Mouse (Mus musculus) kidney, adult 2 months (tissue): ENCODE data around the gene Sytl1. TPM values are rescaled to one million over a fixed set of nuclear protein-coding genes. Genes with fewer than 3 reads are reported as not detected.

Experiments used
- DNase-seq: peaks from one replicate; pipeline ENCODE4 v3.0.0; 2021
- H3K27ac ChIP-seq: fragments of 200-500 bp; 2 replicates; pipeline ENCODE4 v1.5.1; 2012; ENCODE audit warnings: low read depth, low read length, control low read depth, inconsistent platforms; ENCODE audit not compliant: insufficient read depth
- H3K27me3 ChIP-seq: fragments of 200-500 bp; replicated peaks from 2 replicates; pipeline ENCODE4 v1.6.1; 2012; ENCODE audit warnings: mild to moderate bottlenecking, moderate library complexity, low read length, inconsistent platforms; ENCODE audit not compliant: control insufficient read depth, insufficient read depth
- H3K36me3 ChIP-seq: fragments of 200-500 bp; 2 replicates; pipeline ENCODE4 v1.6.1; 2012; ENCODE audit warnings: mild to moderate bottlenecking, moderate library complexity, low read length, inconsistent platforms; ENCODE audit not compliant: control insufficient read depth, insufficient read depth
- H3K4me1 ChIP-seq: fragments of 200-500 bp; 2 replicates; pipeline ENCODE4 v1.6.1; 2011; ENCODE audit warnings: low read length; ENCODE audit not compliant: control insufficient read depth, insufficient read depth
- H3K4me3 ChIP-seq: fragments of 200-500 bp; 2 replicates; pipeline ENCODE4 v1.5.1; 2011; ENCODE audit warnings: mild to moderate bottlenecking, low read depth, low read length, control low read depth; ENCODE audit not compliant: insufficient read depth
- CTCF ChIP-seq: fragments of 200-500 bp; conservative IDR thresholded peaks from 2 replicates; pipeline ENCODE4 v1.5.1; 2011; ENCODE audit warnings: low read depth, mild to moderate bottlenecking, control low read depth, low read length, moderate library complexity, mixed read lengths; ENCODE audit not compliant: insufficient read depth, insufficient read length
- POLR2A ChIP-seq: fragments of 200-500 bp; IDR thresholded peaks from one replicate; pipeline ENCODE4 v1.6.1; 2011; ENCODE audit warnings: low read depth, low read length, control low read depth
- WGBS: fragments of 180-500 bp; shearing (Covaris S2); methylation state at CpG from one replicate; pipeline ENCODE4 v1.1.7; 2018; 5-methylcytosine and 5-hydroxymethylcytosine counted together
- polyA plus RNA-seq: library from polyadenylated mRNA; depleted of rRNA; stranded (reverse); fragments of >200 nt; gene quantifications from 2 replicates; pipeline ENCODE4 v1.2.3, GENCODE M21; 2012

Sytl1 gene
- polyA plus RNA-seq, 1 experiment = 5.9 TPM

DNA sequence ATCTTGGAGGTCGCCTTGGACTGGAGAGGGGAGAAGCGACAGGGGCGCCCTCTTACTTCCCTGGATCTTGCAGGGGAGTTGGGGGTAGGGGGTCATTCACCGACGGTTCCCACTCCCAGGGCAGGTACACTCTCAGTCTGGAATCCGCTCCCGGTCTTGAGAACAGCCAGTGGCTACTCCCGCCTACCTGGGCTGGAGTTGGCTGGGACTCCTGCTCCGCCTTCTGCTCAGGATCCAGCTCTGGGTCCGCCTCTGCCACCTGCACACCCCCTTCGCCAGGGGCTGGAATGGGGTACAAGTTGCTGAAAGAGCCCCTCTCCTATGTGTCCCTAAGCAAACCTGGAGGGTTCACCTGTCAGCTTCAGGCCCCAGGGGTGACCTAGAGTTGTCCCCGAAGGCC is 5.7 kb downstream of the Sytl1 start:
- TF ChIP-seq CTCF = no peak
- TF ChIP-seq POLR2A = no peak
- Histone ChIP-seq H3K4me3 (no peak overlapping the region), H3K4me1 (peaks cover 5% of the 10 kb centered on the region; the same call in 1 of the 2 replicates), H3K36me3 (no peaks in the 10 kb centered on the region), H3K27ac (no peak overlapping the region), H3K27me3 (no peaks in the 10 kb centered on the region)
- peak; percentile 66 for DNase-seq
- 41% methylated on average over 12 of the region's 12 CpGs for WGBS

DNA sequence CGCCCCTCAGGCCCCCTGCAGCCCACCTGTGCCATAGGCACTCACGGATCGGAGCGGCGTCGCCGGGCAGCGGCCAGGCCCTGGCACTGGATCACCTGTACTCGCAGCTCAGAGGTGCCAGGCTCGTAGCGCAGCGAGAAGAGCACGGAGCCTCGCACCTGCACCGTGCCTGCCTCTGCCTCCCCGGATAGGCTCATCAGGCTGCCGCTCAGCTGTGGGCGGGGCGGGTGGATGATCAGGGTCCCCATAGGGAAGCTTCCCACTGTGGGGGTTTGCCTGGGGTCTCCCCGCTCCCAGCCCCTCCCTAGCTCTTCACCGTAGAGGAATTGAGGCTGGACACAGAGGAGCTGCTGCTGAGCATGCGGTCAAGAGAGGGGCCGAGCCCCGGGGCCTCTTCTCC is 6.1 kb downstream of the Sytl1 start:
- no peaks in the 10 kb centered on the region for H3K36me3 ChIP-seq
- H3K27me3 ChIP-seq = no peaks in the 10 kb centered on the region
- 0 out of 2 replicates have a peak overlapping the region, but pooled peaks have one; percentile 7 for H3K4me3 ChIP-seq
- peaks cover 5% of the 10 kb centered on the region; the same call in 1 of the 2 replicates for H3K4me1 ChIP-seq
- WGBS = 28% methylated on average over 24 of the region's 24 CpGs
- TF ChIP-seq POLR2A (no peak), CTCF (no peak)
- no peak for DNase-seq
- no peak overlapping the region for H3K27ac ChIP-seq

DNA sequence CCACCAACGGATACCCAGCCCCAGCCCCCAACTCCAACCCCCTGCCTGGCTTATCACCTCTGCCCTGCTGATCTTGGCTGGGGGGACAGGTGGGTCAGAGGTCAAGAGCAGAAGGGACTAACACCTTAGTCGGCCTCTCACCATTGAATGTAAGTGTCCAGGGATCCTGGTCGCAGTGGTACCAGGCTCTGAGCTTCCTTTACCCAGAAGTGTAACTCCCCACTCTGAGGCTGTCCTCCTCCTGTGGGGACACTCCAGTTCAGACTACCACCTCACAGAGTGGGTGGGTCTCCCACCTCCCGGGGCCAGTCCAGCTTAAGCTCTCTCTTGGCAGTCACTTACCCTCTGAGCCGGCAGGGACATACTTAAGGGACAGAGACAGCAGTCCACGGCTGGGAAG is 7.5 kb downstream of the Sytl1 start:
- 84% methylated on average over 6 of the region's 6 CpGs for WGBS
- no peaks in the 10 kb centered on the region for H3K36me3 ChIP-seq
- no peak overlapping the region for H3K27ac ChIP-seq
- no peak for DNase-seq
- no peak overlapping the region for H3K4me3 ChIP-seq
- no peak for TF ChIP-seq POLR2A
- TF ChIP-seq CTCF = no peak
- H3K27me3 ChIP-seq = no peaks in the 10 kb centered on the region
- H3K4me1 ChIP-seq = peaks cover 5% of the 10 kb centered on the region; the same call in 1 of the 2 replicates

DNA sequence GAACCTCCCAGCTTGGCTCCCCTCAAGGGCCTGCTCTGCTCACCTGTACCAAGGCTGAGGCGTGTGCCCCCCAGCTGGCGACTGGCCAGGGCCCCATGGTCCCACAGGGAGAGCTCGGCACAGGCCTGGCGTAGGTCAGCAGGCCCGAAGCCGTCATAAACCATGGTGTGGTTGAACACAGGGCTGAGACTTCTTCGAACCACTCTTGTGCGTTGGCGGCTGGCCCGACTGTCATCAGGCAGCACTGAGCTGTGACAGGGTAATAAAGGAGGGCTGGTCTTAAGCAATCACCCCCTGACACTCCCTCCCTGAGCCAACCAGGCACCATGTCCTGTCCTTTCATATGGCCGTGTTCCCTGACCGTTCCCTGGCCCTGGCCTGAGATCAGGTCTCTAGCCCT is 9.5 kb downstream of the Sytl1 start:
- H3K4me3 ChIP-seq = no peak overlapping the region
- no peaks in the 10 kb centered on the region for H3K27me3 ChIP-seq
- 68% methylated on average over 12 of the region's 12 CpGs for WGBS
- no peaks in the 10 kb centered on the region for H3K36me3 ChIP-seq
- no peak overlapping the region for H3K27ac ChIP-seq
- TF ChIP-seq CTCF (no peak), POLR2A (no peak)
- peaks cover 5% of the 10 kb centered on the region; the same call in 1 of the 2 replicates for H3K4me1 ChIP-seq
- DNase-seq = no peak

GRCm38 (mm10) chr4:133252089-133252488 is 10.8 kb downstream of the Sytl1 start:
- H3K4me1 ChIP-seq = no peaks in the 10 kb centered on the region
- TF ChIP-seq POLR2A (no peak), CTCF (0 out of 2 replicates have a peak, but pooled peaks have one; percentile 3)
- DNase-seq = no peak
- no peak overlapping the region for H3K27ac ChIP-seq
- H3K36me3 ChIP-seq = no peaks in the 10 kb centered on the region
- no peak overlapping the region for H3K4me3 ChIP-seq
- 75% methylated on average over 4 of the region's 4 CpGs for WGBS
- H3K27me3 ChIP-seq = no peaks in the 10 kb centered on the region

GRCm38 (mm10) chr4:133251214-133251613 is 11.7 kb downstream of the Sytl1 start:
- Histone ChIP-seq H3K27ac (no peak overlapping the region), H3K4me1 (no peaks in the 10 kb centered on the region), H3K36me3 (no peaks in the 10 kb centered on the region), H3K4me3 (no peak overlapping the region), H3K27me3 (no peaks in the 10 kb centered on the region)
- 18% methylated on average over 31 of the region's 31 CpGs for WGBS
- peak; percentile 33 for DNase-seq
- no peak for TF ChIP-seq CTCF
- no peak for TF ChIP-seq POLR2A

GRCm38 (mm10) chr4:133250609-133251008 is 12.3 kb downstream of the Sytl1 start:
- Histone ChIP-seq H3K27ac (no peak overlapping the region), H3K36me3 (no peaks in the 10 kb centered on the region), H3K4me3 (no peak overlapping the region), H3K4me1 (no peaks in the 10 kb centered on the region), H3K27me3 (no peaks in the 10 kb centered on the region)
- 6% methylated on average over 22 of the region's 22 CpGs for whole genome bisulfite sequencing
- peak; percentile 65 for TF ChIP-seq CTCF
- no peak for TF ChIP-seq POLR2A
- peak; percentile 80 for DNase-seq

DNA sequence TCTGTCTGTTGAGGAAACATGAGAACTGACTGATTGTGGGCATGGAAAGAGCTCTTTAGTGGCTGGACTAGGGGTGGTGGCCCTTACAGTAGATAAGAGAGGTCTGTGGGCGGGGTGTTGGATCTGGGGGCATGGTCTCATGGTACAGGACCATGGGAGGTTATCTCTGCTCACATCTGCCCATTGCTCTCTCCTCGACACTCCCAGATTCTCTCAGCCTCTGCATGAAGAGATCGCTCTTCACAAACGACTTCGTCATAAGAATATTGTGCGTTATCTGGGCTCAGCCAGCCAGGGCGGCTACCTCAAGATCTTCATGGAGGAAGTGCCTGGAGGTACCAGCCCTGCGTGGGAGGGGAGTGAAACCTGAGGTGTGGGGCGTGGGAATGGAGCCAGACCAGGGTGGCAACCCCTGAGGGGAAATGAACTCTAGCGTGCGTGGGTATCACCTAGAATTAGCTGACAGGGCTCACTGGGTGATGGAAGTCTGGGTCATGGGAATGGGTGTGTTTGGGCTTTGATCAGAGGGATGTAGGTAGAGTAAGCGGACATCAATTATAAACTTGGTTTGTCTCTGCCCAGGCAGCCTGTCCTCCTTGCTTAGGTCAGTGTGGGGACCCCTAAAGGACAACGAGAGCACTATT is 15.0 kb downstream of the Sytl1 start:
- no peak for TF ChIP-seq POLR2A
- Histone ChIP-seq H3K4me3 (no peak overlapping the region), H3K36me3 (no peaks in the 10 kb centered on the region), H3K4me1 (no peaks in the 10 kb centered on the region), H3K27me3 (no peaks in the 10 kb centered on the region), H3K27ac (no peak overlapping the region)
- no peak for DNase-seq
- 61% methylated on average over 13 of the region's 13 CpGs for WGBS
